Mouse (Mus musculus) midbrain, embryonic 15.5 days (tissue): Measurements from ENCODE around the gene Hoxa11. TPM values are rescaled to one million over a fixed set of nuclear protein-coding genes. Genes with fewer than 3 reads are reported as not detected.

Source experiments
- ATAC-seq: fragments of 200-750 bp; cut with Nextera tagmentation; replicated peaks from 2 replicates; pipeline ENCODE4 v1.8.0; 2017; ENCODE audit warnings: moderate TSS enrichment
- H3K27ac ChIP-seq: fragments of 300-500 bp; sonication (generic); 2 replicates; pipeline ENCODE4 v1.5.1; 2015; ENCODE audit warnings: mild to moderate bottlenecking, inconsistent platforms
- H3K27me3 ChIP-seq: fragments of 300-500 bp; sonication (generic); replicated peaks from 2 replicates; pipeline ENCODE4 v1.6.1; 2015; ENCODE audit warnings: inconsistent platforms
- H3K36me3 ChIP-seq: fragments of 300-500 bp; sonication (generic); replicated peaks from 2 replicates; pipeline ENCODE4 v1.6.1; 2015; ENCODE audit warnings: inconsistent platforms
- H3K4me1 ChIP-seq: fragments of 300-500 bp; sonication (generic); 2 replicates; pipeline ENCODE4 v1.6.1; 2015; ENCODE audit warnings: inconsistent platforms
- H3K4me2 ChIP-seq: fragments of 300-500 bp; sonication (generic); 2 replicates; pipeline ENCODE4 v1.6.1; 2015; ENCODE audit warnings: inconsistent platforms, mild to moderate bottlenecking, moderate library complexity
- H3K4me3 ChIP-seq: fragments of 300-500 bp; sonication (generic); 2 replicates; pipeline ENCODE4 v1.5.1; 2015; ENCODE audit warnings: mild to moderate bottlenecking, inconsistent platforms
- H3K9ac ChIP-seq: fragments of 300-500 bp; sonication (generic); 2 replicates; pipeline ENCODE4 v1.6.1; 2015; ENCODE audit warnings: mild to moderate bottlenecking, inconsistent platforms
- H3K9me3 ChIP-seq: fragments of 300-500 bp; sonication (generic); 2 replicates; pipeline ENCODE4 v1.6.1; 2016; ENCODE audit warnings: inconsistent platforms
- WGBS: fragments of 180-500 bp; shearing (Covaris S2); methylation state at CpG from one replicate; pipeline ENCODE4 v1.1.7; 2015; ENCODE audit warnings: mixed read lengths; 5-methylcytosine and 5-hydroxymethylcytosine counted together
- polyA plus RNA-seq: library from polyadenylated mRNA; unstranded; fragments of >200 nt; fragmentation: Nextera tagmentation; extraction: Ambion mirVana; gene quantifications from 2 replicates; pipeline ENCODE4 v1.2.1, GENCODE M21; 2015

Gene Hoxa11
- polyA plus RNA-seq, 1 experiment from 2014 or later: 0.13 TPM

DNA sequence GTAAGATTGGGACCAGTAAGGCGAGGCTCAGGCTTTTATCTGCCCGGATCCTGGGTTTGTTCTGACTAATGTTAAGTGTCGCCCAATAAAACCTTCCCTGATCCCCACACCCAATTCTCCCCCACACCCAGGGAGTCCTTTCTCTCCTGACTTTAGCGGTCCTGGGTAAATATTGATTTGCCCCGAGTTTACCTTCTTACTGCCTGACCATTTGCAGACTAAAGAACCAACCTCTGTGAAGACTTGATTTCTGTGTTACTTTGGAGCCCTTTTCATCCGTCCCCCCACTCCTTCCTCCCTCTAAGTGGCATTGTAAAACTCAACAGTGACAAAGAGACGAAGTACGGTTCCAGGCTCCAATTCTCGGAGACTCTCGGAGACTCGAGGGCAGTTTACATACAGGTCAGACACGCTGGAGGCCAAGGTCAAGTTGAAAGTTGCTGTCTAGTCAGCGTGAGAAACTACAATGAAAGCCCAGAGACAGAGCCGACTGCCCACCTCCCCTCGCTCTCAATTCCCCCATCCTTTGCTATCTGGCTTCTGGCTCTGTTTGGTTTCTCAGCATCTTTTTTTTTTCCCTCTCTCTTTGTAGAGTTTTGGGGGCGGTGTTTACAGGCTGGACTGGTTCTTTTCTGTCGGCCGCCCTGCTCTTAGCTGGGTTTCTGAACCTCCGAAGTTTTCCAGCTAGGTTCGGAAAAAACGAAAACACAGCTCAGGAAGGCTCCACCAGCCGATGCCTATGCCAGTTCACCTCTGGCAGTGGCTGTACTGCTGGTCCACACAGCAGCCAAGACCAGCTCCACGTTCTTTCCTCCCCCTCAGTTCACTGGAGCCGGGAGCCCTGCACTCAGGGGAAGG is 17.1 kb upstream of the Hoxa11 start:
- H3K27me3 ChIP-seq: peaks cover 89% of the 10 kb centered on the region
- H3K9me3 ChIP-seq: no peaks in the 10 kb centered on the region
- no peak overlapping the region for H3K4me2 ChIP-seq
- H3K9ac ChIP-seq: no peak overlapping the region
- no peak overlapping the region for H3K27ac ChIP-seq
- H3K4me1 ChIP-seq: peaks cover 8% of the 10 kb centered on the region
- no peak overlapping the region for H3K4me3 ChIP-seq
- 2% methylated on average over 24 of the region's 24 CpGs for WGBS
- no peaks in the 10 kb centered on the region for H3K36me3 ChIP-seq
- no peak for ATAC-seq

DNA sequence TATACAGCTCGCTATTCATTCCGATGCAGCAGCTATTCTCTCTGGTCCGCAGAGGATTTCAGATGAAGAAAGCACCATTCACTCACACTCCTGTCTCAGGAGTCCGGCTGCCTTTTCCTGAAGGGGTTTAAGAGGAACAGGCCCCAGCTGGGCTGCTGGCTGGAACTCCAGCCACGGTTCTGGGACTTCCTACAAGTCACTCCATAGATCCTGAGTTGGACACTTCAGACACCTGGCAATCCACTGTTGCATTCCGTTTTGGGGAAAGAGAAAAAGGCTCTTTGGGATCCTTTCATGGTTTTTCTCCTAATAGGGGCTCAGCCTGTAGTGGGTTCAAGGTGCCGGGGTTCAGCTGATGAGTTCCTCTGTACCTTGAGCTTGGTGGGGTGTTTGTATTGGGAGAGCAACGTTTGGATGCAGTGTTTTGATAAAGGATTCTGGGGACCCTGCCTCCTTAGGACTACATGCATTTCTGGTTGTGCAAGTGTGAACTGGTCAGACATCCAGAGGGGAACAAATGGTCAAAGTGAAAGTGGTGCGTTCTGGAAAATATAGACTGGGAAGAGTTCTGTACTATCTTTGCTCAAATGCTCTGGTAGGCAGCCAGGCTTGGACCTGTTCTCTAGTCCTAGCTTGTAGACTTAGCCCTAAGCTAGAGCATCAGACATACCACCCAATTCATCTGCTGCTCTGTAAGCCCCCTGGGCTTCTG is 16.3 kb upstream of the Hoxa11 start:
- H3K4me1 ChIP-seq: peaks cover 8% of the 10 kb centered on the region
- no peak overlapping the region for H3K4me3 ChIP-seq
- peaks cover 91% of the 10 kb centered on the region for H3K27me3 ChIP-seq
- H3K9me3 ChIP-seq: no peaks in the 10 kb centered on the region
- no peak overlapping the region for H3K4me2 ChIP-seq
- no peak overlapping the region for H3K9ac ChIP-seq
- under 1% methylated on average over 9 of the region's 9 CpGs for WGBS
- no peak overlapping the region for H3K27ac ChIP-seq
- ATAC-seq: no peak
- H3K36me3 ChIP-seq: no peaks in the 10 kb centered on the region

- H3K4me2 ChIP-seq: peak within 1 kb of the TSS; percentile 38
- 1% methylated on average over 52 of the region's 72 CpGs for WGBS
- ATAC-seq: no peak
- peak within 1 kb of the TSS; percentile 11; the same call in 1 of the 2 replicates for H3K4me3 ChIP-seq
- no peak within 1 kb of the TSS for H3K9ac ChIP-seq
- no peaks in the 10 kb centered on the region for H3K36me3 ChIP-seq
- H3K27me3 ChIP-seq: peaks cover 88% of the 10 kb centered on the region
- H3K27ac ChIP-seq: no peak within 1 kb of the TSS
- H3K4me1 ChIP-seq: peaks cover 8% of the 10 kb centered on the region
- no peaks in the 10 kb centered on the region for H3K9me3 ChIP-seq
Measured at GRCm38 (mm10) chr6:52260654-52261575, 15.3 kb upstream of the Hoxa11 start, which contains the start of gene Hoxa13. Gene Hoxa13 (minus strand): TSS chr6:52260880.

DNA sequence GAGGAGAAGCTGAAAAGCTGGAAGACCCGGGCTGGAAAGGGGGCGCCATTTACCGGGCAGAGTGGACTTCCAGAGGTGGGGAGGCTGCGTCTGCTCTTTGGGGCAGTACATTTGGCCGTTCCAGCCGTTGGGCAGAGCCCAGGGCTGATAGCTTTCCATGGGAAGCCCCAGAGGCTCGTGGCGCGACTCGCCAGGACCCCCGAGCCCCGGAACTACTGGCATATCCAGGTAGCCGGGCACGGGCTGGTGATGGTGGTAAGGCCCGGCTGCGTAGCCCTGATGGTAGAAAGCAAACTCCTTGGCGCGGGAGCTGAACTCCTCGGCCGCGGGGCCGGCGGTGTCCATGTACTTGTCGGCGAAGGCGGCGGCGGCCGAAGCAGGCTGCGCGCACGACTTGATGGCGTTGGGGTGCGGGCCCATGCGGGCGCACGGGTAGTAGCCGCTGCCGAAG is 14.2 kb upstream of the Hoxa11 start:
- under 1% methylated on average over 39 of the region's 39 CpGs for WGBS
- no peak overlapping the region for H3K4me3 ChIP-seq
- H3K27me3 ChIP-seq: peaks cover 86% of the 10 kb centered on the region
- H3K9ac ChIP-seq: no peak overlapping the region
- peaks cover 8% of the 10 kb centered on the region for H3K4me1 ChIP-seq
- H3K27ac ChIP-seq: no peak overlapping the region
- no peaks in the 10 kb centered on the region for H3K36me3 ChIP-seq
- ATAC-seq: no peak; the same call in 1 of the 2 replicates
- H3K9me3 ChIP-seq: no peaks in the 10 kb centered on the region
- H3K4me2 ChIP-seq: peak overlapping the region; percentile 38; the same call in 1 of the 2 replicates

- H3K4me1 ChIP-seq: peaks cover 8% of the 10 kb centered on the region
- H3K9ac ChIP-seq: no peak overlapping the region
- no peak overlapping the region for H3K27ac ChIP-seq
- WGBS: under 1% methylated on average over 25 of the region's 25 CpGs
- no peaks in the 10 kb centered on the region for H3K36me3 ChIP-seq
- H3K4me3 ChIP-seq: no peak overlapping the region
- H3K27me3 ChIP-seq: peaks cover 85% of the 10 kb centered on the region
- H3K9me3 ChIP-seq: no peaks in the 10 kb centered on the region
- ATAC-seq: no peak
- H3K4me2 ChIP-seq: no peak overlapping the region
Measured at GRCm38 (mm10) chr6:52259081-52259790, 13.6 kb upstream of the Hoxa11 start.

GRCm38 (mm10) chr6:52256956-52257355 is 11.3 kb upstream of the Hoxa11 start:
- WGBS: under 1% methylated on average over 6 of the region's 6 CpGs
- peaks cover 8% of the 10 kb centered on the region for H3K4me1 ChIP-seq
- H3K27me3 ChIP-seq: peaks cover 85% of the 10 kb centered on the region
- no peak overlapping the region for H3K4me3 ChIP-seq
- no peaks in the 10 kb centered on the region for H3K36me3 ChIP-seq
- no peaks in the 10 kb centered on the region for H3K9me3 ChIP-seq
- no peak overlapping the region for H3K4me2 ChIP-seq
- no peak overlapping the region for H3K9ac ChIP-seq
- no peak overlapping the region for H3K27ac ChIP-seq
- ATAC-seq: no peak

DNA sequence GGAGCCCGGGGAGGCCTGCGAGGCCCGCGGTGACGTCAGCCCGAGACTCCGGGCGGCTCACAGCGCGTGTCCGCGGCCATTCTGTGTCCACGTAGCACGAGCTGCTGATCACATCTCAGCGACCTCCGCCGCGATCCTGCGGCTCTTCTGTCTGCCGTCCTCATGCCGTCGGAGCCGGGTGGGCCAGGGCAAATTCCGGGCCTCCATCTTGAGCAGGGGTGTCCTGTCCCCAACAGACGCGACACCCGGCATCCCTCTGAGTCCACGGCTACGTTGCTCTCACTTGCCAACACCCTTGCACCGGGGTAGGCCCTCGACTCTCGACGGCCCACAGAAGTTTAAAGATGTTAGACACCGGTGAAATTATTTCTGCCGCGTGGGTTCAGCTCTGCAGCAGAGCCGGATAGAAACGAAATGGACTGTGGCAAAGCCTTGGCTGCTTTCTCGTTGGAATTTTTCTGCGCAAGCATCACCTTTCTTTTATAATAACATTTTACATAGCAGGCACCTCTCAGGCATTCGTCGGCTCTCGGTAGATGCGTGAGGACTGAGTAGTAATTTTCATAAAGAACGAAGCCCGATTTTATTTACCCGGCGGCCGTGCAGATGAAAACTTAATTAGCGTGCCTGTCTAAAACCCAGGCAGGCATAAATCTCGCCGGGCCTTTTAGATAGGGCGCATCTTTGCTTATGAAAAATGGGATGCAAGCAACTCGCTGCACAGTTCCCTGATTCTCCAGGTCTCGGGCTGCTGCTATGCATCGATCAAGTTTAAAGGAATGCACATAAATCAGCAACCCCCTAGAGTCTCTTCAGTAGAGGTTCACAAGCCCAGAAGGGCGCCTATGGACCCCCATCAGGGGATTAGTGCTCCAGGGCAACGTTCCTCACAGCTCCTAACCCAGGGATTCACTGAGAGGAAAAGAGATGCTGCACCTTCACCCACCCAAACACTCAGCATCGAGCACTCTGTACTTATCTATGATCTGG is 8.2 kb upstream of the Hoxa11 start:
- Histone ChIP-seq H3K27ac (no peak overlapping the region), H3K9me3 (no peaks in the 10 kb centered on the region), H3K9ac (no peak overlapping the region), H3K36me3 (no peaks in the 10 kb centered on the region), H3K27me3 (peaks cover 90% of the 10 kb centered on the region), H3K4me1 (no peaks in the 10 kb centered on the region), H3K4me2 (no peak overlapping the region), H3K4me3 (no peak overlapping the region)
- whole genome bisulfite sequencing: 1% methylated on average over 59 of the region's 59 CpGs
- no peak for ATAC-seq

- 2% methylated on average over 35 of the region's 35 CpGs for WGBS
Measured at GRCm38 (mm10) chr6:52252775-52253376, 7.3 kb upstream of the Hoxa11 start.

DNA sequence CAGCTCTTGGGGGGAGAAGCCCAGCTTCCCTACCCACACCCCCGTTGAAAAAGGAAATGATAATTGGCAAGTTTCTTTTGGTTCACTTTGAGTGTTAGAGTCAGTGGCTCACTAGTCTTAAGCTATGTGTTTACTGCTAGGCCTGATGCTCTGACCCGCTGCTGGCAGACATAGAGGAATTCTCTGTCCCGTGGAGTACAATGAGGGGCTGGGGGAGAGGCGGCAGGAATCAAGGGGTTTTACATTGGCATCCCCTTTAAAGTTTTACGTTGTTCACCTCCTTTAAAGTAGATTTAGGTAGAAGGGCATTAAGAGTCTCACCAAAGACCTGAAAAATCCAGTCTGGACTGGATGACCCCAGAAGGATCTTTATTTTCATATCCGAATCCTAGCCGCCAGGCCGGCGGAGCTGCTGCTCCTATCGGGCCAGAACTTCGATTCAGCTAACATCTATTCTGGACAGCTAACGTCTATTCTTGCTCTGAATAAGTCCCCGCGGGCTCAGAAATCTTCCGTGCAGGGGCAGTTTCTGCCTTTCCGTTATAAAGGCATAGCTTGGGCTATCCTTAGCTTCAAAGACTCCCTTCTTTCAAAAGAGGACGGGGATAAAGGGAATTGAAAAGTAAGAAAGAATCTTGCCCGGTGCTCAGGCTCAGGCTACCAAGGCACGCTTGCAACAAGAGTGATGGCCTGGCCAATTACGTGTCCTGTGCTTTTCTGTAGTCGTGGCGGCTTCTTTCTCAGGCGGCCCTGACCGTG is 6.6 kb upstream of the Hoxa11 start:
- H3K9ac ChIP-seq: no peak overlapping the region
- WGBS: 1% methylated on average over 24 of the region's 24 CpGs
- peaks cover 91% of the 10 kb centered on the region for H3K27me3 ChIP-seq
- no peak overlapping the region for H3K4me3 ChIP-seq
- no peak overlapping the region for H3K4me2 ChIP-seq
- no peaks in the 10 kb centered on the region for H3K4me1 ChIP-seq
- no peaks in the 10 kb centered on the region for H3K36me3 ChIP-seq
- no peak overlapping the region for H3K27ac ChIP-seq
- no peaks in the 10 kb centered on the region for H3K9me3 ChIP-seq
- no peak for ATAC-seq

More at GRCm38 (mm10) chr6:52252775-52253376, 7.3 kb upstream of the Hoxa11 start:
- H3K36me3 ChIP-seq: no peaks in the 10 kb centered on the region
- no peak overlapping the region for H3K4me2 ChIP-seq
- H3K27me3 ChIP-seq: peaks cover 91% of the 10 kb centered on the region
- no peak overlapping the region for H3K9ac ChIP-seq
- no peaks in the 10 kb centered on the region for H3K4me1 ChIP-seq
- no peak overlapping the region for H3K4me3 ChIP-seq
- no peaks in the 10 kb centered on the region for H3K9me3 ChIP-seq
- H3K27ac ChIP-seq: no peak overlapping the region
- 0 out of 2 replicates have a peak, but pooled peaks have one; percentile 24 for ATAC-seq
